In the genomic region with DNA sequence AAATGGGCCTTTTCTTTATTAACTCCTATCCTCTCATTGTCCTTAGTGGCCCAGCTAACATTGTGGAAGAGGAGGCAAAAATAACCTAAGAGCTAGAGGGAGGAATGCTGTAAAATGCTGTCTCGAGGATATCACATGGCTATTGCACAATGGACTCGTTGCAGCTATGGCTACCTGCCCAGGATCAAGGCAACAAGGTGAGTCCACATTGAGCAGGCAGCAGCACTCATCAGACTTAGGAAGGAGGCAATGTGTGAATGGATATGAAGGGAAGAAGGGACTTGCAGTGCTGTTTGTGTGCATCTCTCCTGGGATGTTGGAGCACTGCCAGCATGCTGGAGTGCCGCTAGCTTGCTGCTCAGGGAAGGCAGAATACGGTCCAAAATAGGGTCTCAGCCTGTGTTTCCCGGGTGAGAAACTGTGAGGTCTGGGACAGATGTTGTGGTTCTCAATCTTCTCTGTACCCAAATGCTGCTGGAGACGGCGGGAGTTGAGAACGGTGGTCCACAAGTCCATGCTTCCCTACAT, we compare ENCODE assay signal across 14 mouse cellular contexts. TPM values are rescaled to one million over a fixed set of nuclear protein-coding genes. Genes with fewer than 3 reads are reported as not detected.
DNase-seq lines count a peak whose midpoint lies in the region; ATAC-seq lines count a peak whose summit lies in the region.
"Had no signal": no experiment of that assay in that cellular context is flagged by ENCODE, and none has a peak within 500 bp of the region (broad histone marks: within the 10 kb centered on the region; RNA-seq: fewer than 3 reads in every experiment).

No protein-coding gene starts in this region.

- no peak overlapping the region for H3K27ac ChIP-seq in embryonic facial prominence, embryonic 14.5 days (replicated peaks; ENCODE audit: low read depth, low read length)
- H3K27ac ChIP-seq in embryonic facial prominence, embryonic 10.5 days (replicated peaks), result no peak overlapping the region
- H3K27ac ChIP-seq in kidney, embryonic 15.5 days, result no peak overlapping the region

- H3K4me1 ChIP-seq in embryonic facial prominence, embryonic 14.5 days (ENCODE audit: control insufficient read depth, insufficient read depth, low read length), result no peaks in the 10 kb centered on the region
- H3K4me1 ChIP-seq in embryonic facial prominence, embryonic 10.5 days, result no peaks in the 10 kb centered on the region
- H3K4me1 ChIP-seq in kidney, embryonic 15.5 days, result no peaks in the 10 kb centered on the region

- DNase-seq in embryonic facial prominence, embryonic 14.5 days (ENCODE audit: low spot score), result peak; percentile 12
- DNase-seq in embryonic facial prominence, embryonic 10.5 days (ENCODE audit: low spot score), result no peak
- DNase-seq in kidney, postnatal 10 days, result peak; percentile 25
- peak; percentile 19 for DNase-seq in right cerebral cortex, postnatal 14 days
- no peak for DNase-seq in right cerebral cortex, postnatal 36 days (ENCODE audit: low spot score in 2 of 2)
- DNase-seq in lung, postnatal 36 days, result peak; percentile 35
- DNase-seq in embryo, embryonic 10 days (ENCODE audit: low spot score), result no peak
- DNase-seq: liver, postnatal 0 days; thymus, postnatal 4 days had no signal

- no peak overlapping the region for H3K9ac ChIP-seq in embryonic facial prominence, embryonic 14.5 days (ENCODE audit: low read depth, low read length)
- H3K9ac ChIP-seq in kidney, embryonic 15.5 days, result no peak overlapping the region
- H3K9ac ChIP-seq: liver, postnatal 0 days had no signal

- H3K4me2 ChIP-seq in embryonic facial prominence, embryonic 14.5 days (ENCODE audit: low read depth, low read length), result no peak overlapping the region
- H3K4me2 ChIP-seq in kidney, embryonic 15.5 days, result no peak overlapping the region

- H3K36me3 ChIP-seq in embryonic facial prominence, embryonic 14.5 days (ENCODE audit: control insufficient read depth, insufficient read depth, low read length), result no peaks in the 10 kb centered on the region
- no peaks in the 10 kb centered on the region for H3K36me3 ChIP-seq in embryonic facial prominence, embryonic 10.5 days (replicated peaks)
- H3K36me3 ChIP-seq in kidney, embryonic 15.5 days, result no peaks in the 10 kb centered on the region

- WGBS in embryonic facial prominence, embryonic 14.5 days, result 78% methylated on average over 8 of the region's 8 CpGs
- WGBS in embryonic facial prominence, embryonic 10.5 days, result 89% methylated on average over 8 of the region's 8 CpGs
- WGBS in kidney, embryonic 15.5 days, result 68% methylated on average over 8 of the region's 8 CpGs

- H3K9me3 ChIP-seq in embryonic facial prominence, embryonic 14.5 days (ENCODE audit: control insufficient read depth, low read length), result no peaks in the 10 kb centered on the region
- H3K9me3 ChIP-seq in embryonic facial prominence, embryonic 10.5 days, result no peaks in the 10 kb centered on the region
- H3K9me3 ChIP-seq in kidney, embryonic 15.5 days (replicated peaks), result no peaks in the 10 kb centered on the region

- ATAC-seq in embryonic facial prominence, embryonic 14.5 days (ENCODE audit: low read depth), result no peak
- ATAC-seq in kidney, embryonic 15.5 days (replicated peaks; ENCODE audit: low FRiP score), result no peak
- ATAC-seq: inflammation-experienced regulatory T-cells, adult 6 months; liver, postnatal 0 days; Patski had no signal

- H3K4me3 ChIP-seq in embryonic facial prominence, embryonic 14.5 days (ENCODE audit: low read depth, low read length), result no peak overlapping the region
- no peak overlapping the region for H3K4me3 ChIP-seq in embryonic facial prominence, embryonic 10.5 days
- H3K4me3 ChIP-seq in kidney, embryonic 15.5 days (replicated peaks), result no peak overlapping the region

- H3K27me3 ChIP-seq in embryonic facial prominence, embryonic 14.5 days (replicated peaks; ENCODE audit: control insufficient read depth, insufficient read depth, low read length), result no peaks in the 10 kb centered on the region
- no peaks in the 10 kb centered on the region for H3K27me3 ChIP-seq in embryonic facial prominence, embryonic 10.5 days (replicated peaks; ENCODE audit: low read depth, poor library complexity, severe bottlenecking)
- H3K27me3 ChIP-seq in kidney, embryonic 15.5 days, result no peaks in the 10 kb centered on the region

RNA-seq across cellular contexts. Expression of a gene that starts 51.8 kb away (rescaled TPM):
- polyA plus RNA-seq in embryonic facial prominence, embryonic 14.5 days (2014; fragmentation: Nextera tagmentation; extraction: Ambion mirVana), result 0.18 and 0.26 TPM in 2 replicates
- polyA plus RNA-seq in embryonic facial prominence, embryonic 10.5 days (2016; fragmentation: Nextera tagmentation; extraction: Ambion mirVana), result 0.10 and 0.11 TPM in 2 replicates
- 0.09 TPM in 1 of 2 replicates, not detected in the other for polyA plus RNA-seq in kidney, embryonic 15.5 days (2015; fragmentation: Nextera tagmentation; extraction: Ambion mirVana)
- polyA plus RNA-seq: cortical plate, adult 2 months; inflammation-experienced regulatory T-cells, adult 6 months; large intestine, adult 2 months; liver, postnatal 0 days; Patski had no signal

Comparison
In these comparisons a context has a peak if more than half of its experiments do, and no peak if none do; other contexts are left out.
1. DNase-seq: peak in embryonic facial prominence, embryonic 14.5 days (single experiment), kidney, postnatal 10 days (single experiment), right cerebral cortex, postnatal 14 days (single experiment) and lung, postnatal 36 days (single experiment); none in embryonic facial prominence, embryonic 10.5 days (single experiment), right cerebral cortex, postnatal 36 days (0 of 2) and embryo, embryonic 10 days (single experiment).